Mouse (Mus musculus): ENCODE measurements around the gene Zfp12. TPM values are rescaled to one million over a fixed set of nuclear protein-coding genes. Genes with fewer than 3 reads are reported as not detected.

Gene Zfp12
- polyA plus RNA-seq, 2 experiments, result 19.1 to 25.2 TPM

GRCm38 (mm10) chr5:143264689-143265088 lies 29.7 kb downstream of the Zfp12 start:
- H3K4me2 ChIP-seq (replicated peaks; ENCODE audit: low read depth, low read length, severe bottlenecking), result no peak overlapping the region
- TF ChIP-seq POLR2A (IDR thresholded peaks at IDR 0.05; ENCODE audit: borderline replicate concordance, extremely low read depth, insufficient read depth, insufficient read length), result no peak
- no peak overlapping the region for H3K4me3 ChIP-seq (replicated peaks; ENCODE audit: low read length)
- no peaks in the 10 kb centered on the region for H3K27me3 ChIP-seq (ENCODE audit: control insufficient read depth, insufficient read depth, low read length)
- ATAC-seq (ENCODE audit: low FRiP score, low read depth) (no peak), DNase-seq (ENCODE audit: low spot score) (no peak)
- peaks cover 34% of the 10 kb centered on the region for H3K36me3 ChIP-seq (ENCODE audit: control insufficient read depth, insufficient read depth, low read length)
- H3K27ac ChIP-seq (replicated peaks; ENCODE audit: low read depth, low read length), result no peak overlapping the region
- H3K9me3 ChIP-seq (ENCODE audit: control insufficient read depth, low read length), result no peaks in the 10 kb centered on the region
- peaks cover 6% of the 10 kb centered on the region; the same call in 1 of the 2 replicates for H3K4me1 ChIP-seq (ENCODE audit: control insufficient read depth, insufficient read depth, low read length)
- WGBS, result 96% methylated on average over 10 of the region's 10 CpGs
- no peak overlapping the region for H3K9ac ChIP-seq (ENCODE audit: low read depth, low read length, severe bottlenecking)

DNA sequence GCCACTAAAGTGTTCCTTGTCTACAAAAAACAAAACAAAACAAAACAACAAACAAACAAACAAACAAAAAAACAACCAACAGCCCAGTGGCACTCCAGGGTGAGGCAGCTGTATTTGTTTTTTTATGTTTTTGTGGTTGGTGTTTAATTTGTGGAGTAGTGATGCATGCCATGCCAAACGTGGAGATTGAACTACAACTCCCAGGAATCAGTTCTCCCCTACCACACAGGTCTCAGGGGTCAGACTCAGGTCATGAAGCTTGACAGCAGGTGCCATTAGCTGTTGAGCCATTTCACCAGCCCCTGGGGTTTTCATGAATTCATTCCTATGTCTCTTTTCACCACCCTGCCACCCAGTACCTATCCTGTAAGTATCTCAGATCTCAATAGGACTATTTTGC lies 30.4 kb downstream of the Zfp12 start:
- no peak overlapping the region for H3K4me3 ChIP-seq (replicated peaks; ENCODE audit: low read length)
- TF ChIP-seq POLR2A (IDR thresholded peaks at IDR 0.05; ENCODE audit: borderline replicate concordance, extremely low read depth, insufficient read depth, insufficient read length), result no peak
- no peaks in the 10 kb centered on the region for H3K27me3 ChIP-seq (ENCODE audit: control insufficient read depth, insufficient read depth, low read length)
- 48% methylated on average over 1 of the region's 1 CpGs for WGBS
- DNase-seq (ENCODE audit: low spot score) (no peak), ATAC-seq (ENCODE audit: low FRiP score, low read depth) (no peak)
- H3K4me2 ChIP-seq (replicated peaks; ENCODE audit: low read depth, low read length, severe bottlenecking), result no peak overlapping the region
- H3K27ac ChIP-seq (replicated peaks; ENCODE audit: low read depth, low read length), result no peak overlapping the region
- H3K9ac ChIP-seq (ENCODE audit: low read depth, low read length, severe bottlenecking), result no peak overlapping the region
- peaks cover 33% of the 10 kb centered on the region for H3K36me3 ChIP-seq (ENCODE audit: control insufficient read depth, insufficient read depth, low read length)
- H3K9me3 ChIP-seq (ENCODE audit: control insufficient read depth, low read length), result no peaks in the 10 kb centered on the region
- H3K4me1 ChIP-seq (ENCODE audit: control insufficient read depth, insufficient read depth, low read length), result peaks cover 9% of the 10 kb centered on the region

GRCm38 (mm10) chr5:143266794-143267193 lies 31.8 kb downstream of the Zfp12 start:
- no peaks in the 10 kb centered on the region for H3K27me3 ChIP-seq (ENCODE audit: control insufficient read depth, insufficient read depth, low read length)
- no peak for TF ChIP-seq POLR2A (IDR thresholded peaks at IDR 0.05; ENCODE audit: borderline replicate concordance, extremely low read depth, insufficient read depth, insufficient read length)
- H3K4me3 ChIP-seq (replicated peaks; ENCODE audit: low read length), result no peak overlapping the region
- peaks cover 15% of the 10 kb centered on the region for H3K4me1 ChIP-seq (ENCODE audit: control insufficient read depth, insufficient read depth, low read length)
- H3K27ac ChIP-seq (replicated peaks; ENCODE audit: low read depth, low read length), result no peak overlapping the region
- H3K9me3 ChIP-seq (ENCODE audit: control insufficient read depth, low read length), result no peaks in the 10 kb centered on the region
- H3K36me3 ChIP-seq (ENCODE audit: control insufficient read depth, insufficient read depth, low read length), result peaks cover 28% of the 10 kb centered on the region
- H3K9ac ChIP-seq (ENCODE audit: low read depth, low read length, severe bottlenecking), result no peak overlapping the region
- H3K4me2 ChIP-seq (replicated peaks; ENCODE audit: low read depth, low read length, severe bottlenecking), result no peak overlapping the region
- ATAC-seq (ENCODE audit: low FRiP score, low read depth) (no peak), DNase-seq (ENCODE audit: low spot score) (no peak)
- WGBS, result 85% methylated on average over 6 of the region's 6 CpGs

- H3K4me2 ChIP-seq (replicated peaks; ENCODE audit: low read depth, low read length, severe bottlenecking), result peak overlapping the region; percentile 83
- 28% methylated on average over 8 of the region's 8 CpGs for WGBS
- H3K9ac ChIP-seq (ENCODE audit: low read depth, low read length, severe bottlenecking), result peak overlapping the region; percentile 86
Measured at GRCm38 (mm10) chr5:143268985-143269362, 34.0 kb downstream of the Zfp12 start.

DNA sequence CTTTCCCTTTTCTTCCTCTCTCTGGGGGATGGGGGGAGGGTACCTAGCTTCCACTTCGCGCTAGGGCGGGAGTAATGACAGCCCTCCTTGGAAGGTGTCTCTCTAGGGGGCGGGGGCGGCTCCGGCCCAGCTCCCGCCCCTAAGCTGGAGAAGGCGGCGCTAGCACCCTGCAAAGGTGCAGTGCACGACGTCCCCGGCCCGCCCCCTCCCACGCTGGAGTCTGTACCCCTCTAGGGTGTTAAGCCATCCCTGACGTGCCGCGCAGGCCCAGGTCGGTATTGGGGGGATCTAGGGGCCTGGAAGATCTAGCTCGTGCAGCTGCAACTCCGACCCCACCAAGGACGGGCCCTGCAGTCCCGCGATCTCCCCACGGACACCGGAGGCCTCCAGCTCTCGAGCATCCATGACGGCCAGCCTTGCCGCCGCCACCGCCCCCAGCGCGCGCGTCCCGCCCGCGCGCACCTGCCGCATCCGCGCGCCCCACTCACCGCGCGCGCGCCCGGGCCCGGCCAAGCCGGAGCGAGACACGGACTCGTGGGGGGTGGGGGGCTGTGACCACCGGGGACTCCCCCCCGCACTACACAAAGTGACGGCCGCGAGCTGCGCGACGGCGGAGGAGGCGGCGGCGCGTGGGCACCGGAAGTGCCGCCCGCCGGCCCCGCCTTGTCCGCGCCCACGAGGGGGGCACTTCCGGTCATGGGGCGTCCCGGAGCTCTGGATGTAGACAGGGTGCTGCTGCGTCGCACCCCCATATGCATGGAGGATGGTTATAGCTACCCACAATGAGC lies 34.6 kb downstream of the Zfp12 start, which contains the start of gene Zfp316:
Gene Zfp316 (minus strand): TSS at position 660 of the 788 bp plus-strand sequence.
- Histone ChIP-seq H3K27me3 (ENCODE audit: control insufficient read depth, insufficient read depth, low read length) (no peaks in the 10 kb centered on the region), H3K9me3 (ENCODE audit: control insufficient read depth, low read length) (no peaks in the 10 kb centered on the region), H3K36me3 (ENCODE audit: control insufficient read depth, insufficient read depth, low read length) (peaks cover 2% of the 10 kb centered on the region; the same call in 1 of the 2 replicates), H3K4me2 (replicated peaks; ENCODE audit: low read depth, low read length, severe bottlenecking) (peak within 1 kb of the TSS; percentile 83), H3K4me3 (replicated peaks; ENCODE audit: low read length) (peak within 1 kb of the TSS; percentile 91), H3K27ac (replicated peaks; ENCODE audit: low read depth, low read length) (peak within 1 kb of the TSS; percentile 33; the same call in 1 of the 2 replicates), H3K9ac (ENCODE audit: low read depth, low read length, severe bottlenecking) (peak within 1 kb of the TSS; percentile 86), H3K4me1 (ENCODE audit: control insufficient read depth, insufficient read depth, low read length) (peaks cover 15% of the 10 kb centered on the region)
- ATAC-seq (ENCODE audit: low FRiP score, low read depth) (peak; percentile 78), DNase-seq (ENCODE audit: low spot score) (peak; percentile 66)
- under 1% methylated on average over 37 of the region's 79 CpGs for WGBS
- peak; percentile 46; the same call in 1 of the 2 replicates for TF ChIP-seq POLR2A (IDR thresholded peaks at IDR 0.05; ENCODE audit: borderline replicate concordance, extremely low read depth, insufficient read depth, insufficient read length)

More at GRCm38 (mm10) chr5:143268985-143269362, 34.0 kb downstream of the Zfp12 start:
- H3K36me3 ChIP-seq (ENCODE audit: control insufficient read depth, insufficient read depth, low read length), result peaks cover 8% of the 10 kb centered on the region
- H3K27me3 ChIP-seq (ENCODE audit: control insufficient read depth, insufficient read depth, low read length), result no peaks in the 10 kb centered on the region
- no peak for TF ChIP-seq POLR2A (IDR thresholded peaks at IDR 0.05; ENCODE audit: borderline replicate concordance, extremely low read depth, insufficient read depth, insufficient read length)
- peak overlapping the region; percentile 91 for H3K4me3 ChIP-seq (replicated peaks; ENCODE audit: low read length)
- no peaks in the 10 kb centered on the region for H3K9me3 ChIP-seq (ENCODE audit: control insufficient read depth, low read length)
- no peak for DNase-seq (ENCODE audit: low spot score)
- ATAC-seq (ENCODE audit: low FRiP score, low read depth), result no peak
- peaks cover 15% of the 10 kb centered on the region for H3K4me1 ChIP-seq (ENCODE audit: control insufficient read depth, insufficient read depth, low read length)
- 0 out of 2 replicates have a peak overlapping the region, but pooled peaks have one; percentile 33 for H3K27ac ChIP-seq (replicated peaks; ENCODE audit: low read depth, low read length)
